Mouse (Mus musculus) embryonic facial prominence, embryonic 10.5 days (tissue): ENCODE results near the gene Grem2. TPM values are rescaled to one million over a fixed set of nuclear protein-coding genes. Genes with fewer than 3 reads are reported as not detected.
A peak's percentile ranks its signal among the peaks of the same experiment; 100 is the strongest.

Experiments
- DNase-seq: peaks from one replicate; pipeline ENCODE4 v3.0.0-alpha.2; 2017; ENCODE audit warnings: low spot score
- H3K27ac ChIP-seq: fragments of 300-500 bp; sonication (generic); replicated peaks from 2 replicates; pipeline ENCODE4 v1.5.1; 2016; ENCODE audit warnings: mild to moderate bottlenecking
- H3K27me3 ChIP-seq: fragments of 300-500 bp; sonication (generic); replicated peaks from 2 replicates; pipeline ENCODE4 v1.6.1; 2016; ENCODE audit warnings: low read depth, mild to moderate bottlenecking; ENCODE audit not compliant: poor library complexity, severe bottlenecking
- H3K36me3 ChIP-seq: fragments of 300-500 bp; sonication (generic); replicated peaks from 2 replicates; pipeline ENCODE4 v1.6.1; 2016; ENCODE audit warnings: mild to moderate bottlenecking, moderate library complexity
- H3K4me1 ChIP-seq: fragments of 300-500 bp; sonication (generic); 2 replicates; pipeline ENCODE4 v1.6.1; 2016
- H3K4me3 ChIP-seq: fragments of 300-500 bp; sonication (generic); 2 replicates; pipeline ENCODE4 v1.5.1; 2016; ENCODE audit warnings: mild to moderate bottlenecking, moderate library complexity
- H3K9me3 ChIP-seq: fragments of 300-500 bp; sonication (generic); 2 replicates; pipeline ENCODE4 v1.6.1; 2016; ENCODE audit warnings: mild to moderate bottlenecking
- WGBS: fragments of 180-500 bp; shearing (Covaris S2); methylation state at CpG from one replicate; pipeline ENCODE4 v1.1.7; 2016; 5-methylcytosine and 5-hydroxymethylcytosine counted together
- polyA plus RNA-seq: library from polyadenylated mRNA; unstranded; fragments of >200 nt; fragmentation: Nextera tagmentation; extraction: Ambion mirVana; gene quantifications from 2 replicates; pipeline ENCODE4 v1.2.1, GENCODE M21; 2016

Grem2 gene
- polyA plus RNA-seq = 0.52 and 0.74 TPM in 2 replicates

GRCm38 (mm10) chr1:174921298-174921955, at the start of gene Grem2:
TSS of gene Grem2 (minus strand) at chr1:174921819.
- Histone ChIP-seq H3K4me3 (peak within 1 kb of the TSS; percentile 59), H3K4me1 (peaks cover 6% of the 10 kb centered on the region; the same call in 1 of the 2 replicates), H3K27ac (no peak within 1 kb of the TSS; the same call in 1 of the 2 replicates), H3K27me3 (peaks cover 20% of the 10 kb centered on the region), H3K36me3 (no peaks in the 10 kb centered on the region), H3K9me3 (no peaks in the 10 kb centered on the region)
- peak; percentile 76 for DNase-seq
- 7% methylated on average over 30 of the region's 30 CpGs for WGBS

DNA sequence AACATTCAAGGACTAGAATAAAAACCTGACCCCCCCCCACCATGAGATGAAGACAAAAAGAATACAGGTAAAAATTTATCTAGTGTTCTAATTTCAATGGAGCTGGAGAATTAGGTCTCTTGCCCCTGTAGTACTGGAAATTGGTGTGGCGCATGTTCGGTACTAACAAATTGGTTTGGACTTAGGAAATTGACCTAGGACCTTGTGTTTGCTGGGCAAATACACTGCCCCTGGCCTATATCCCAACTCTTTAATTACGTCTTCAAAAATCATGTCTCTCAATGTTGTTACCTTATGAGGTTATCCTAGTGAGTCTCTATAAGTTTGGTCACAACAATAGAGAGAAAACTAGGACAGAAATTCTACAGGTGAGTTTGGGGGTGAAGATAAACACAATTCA, 38.2 kb upstream of the Grem2 start:
- Histone ChIP-seq H3K4me1 (no peaks in the 10 kb centered on the region), H3K9me3 (no peaks in the 10 kb centered on the region), H3K36me3 (no peaks in the 10 kb centered on the region), H3K27me3 (no peaks in the 10 kb centered on the region), H3K4me3 (no peak overlapping the region), H3K27ac (no peak overlapping the region)
- no peak for DNase-seq
- 96% methylated on average over 3 of the region's 3 CpGs for WGBS

GRCm38 (mm10) chr1:174931003-174931619, 9.5 kb upstream of the Grem2 start:
- no peaks in the 10 kb centered on the region for H3K9me3 ChIP-seq
- no peak overlapping the region for H3K4me3 ChIP-seq
- WGBS = 65% methylated on average over 3 of the region's 3 CpGs
- DNase-seq = no peak
- H3K27me3 ChIP-seq = no peaks in the 10 kb centered on the region
- no peaks in the 10 kb centered on the region for H3K36me3 ChIP-seq
- H3K4me1 ChIP-seq = no peaks in the 10 kb centered on the region
- H3K27ac ChIP-seq = no peak overlapping the region

- H3K27me3 ChIP-seq = no peaks in the 10 kb centered on the region
- H3K36me3 ChIP-seq = no peaks in the 10 kb centered on the region
- no peaks in the 10 kb centered on the region for H3K9me3 ChIP-seq
- H3K4me3 ChIP-seq = no peak overlapping the region
- H3K4me1 ChIP-seq = no peaks in the 10 kb centered on the region
- H3K27ac ChIP-seq = no peak overlapping the region
- DNase-seq = no peak
- WGBS = 92% methylated on average over 7 of the region's 7 CpGs
Observed at GRCm38 (mm10) chr1:174929459-174930181, 8.0 kb upstream of the Grem2 start.

GRCm38 (mm10) chr1:174918949-174919348, 2.7 kb downstream of the Grem2 start:
- Histone ChIP-seq H3K36me3 (no peaks in the 10 kb centered on the region), H3K27me3 (peaks cover 20% of the 10 kb centered on the region), H3K4me1 (peaks cover 6% of the 10 kb centered on the region; the same call in 1 of the 2 replicates), H3K4me3 (no peak overlapping the region), H3K27ac (no peak overlapping the region), H3K9me3 (no peaks in the 10 kb centered on the region)
- no peak for DNase-seq
- WGBS = 91% methylated on average over 4 of the region's 4 CpGs

GRCm38 (mm10) chr1:174918236-174918870, 3.3 kb downstream of the Grem2 start:
- DNase-seq = no peak
- Histone ChIP-seq H3K36me3 (no peaks in the 10 kb centered on the region), H3K27me3 (peaks cover 20% of the 10 kb centered on the region), H3K9me3 (no peaks in the 10 kb centered on the region), H3K4me1 (peaks cover 6% of the 10 kb centered on the region; the same call in 1 of the 2 replicates), H3K27ac (no peak overlapping the region), H3K4me3 (no peak overlapping the region)
- 88% methylated on average over 5 of the region's 5 CpGs for WGBS

- Histone ChIP-seq H3K4me1 (no peaks in the 10 kb centered on the region), H3K9me3 (no peaks in the 10 kb centered on the region)
- WGBS = 88% methylated on average over 3 of the region's 3 CpGs
Observed at GRCm38 (mm10) chr1:174909834-174910233, 11.8 kb downstream of the Grem2 start.

GRCm38 (mm10) chr1:174908232-174908631, 13.4 kb downstream of the Grem2 start:
- Histone ChIP-seq H3K36me3 (no peaks in the 10 kb centered on the region), H3K4me1 (no peaks in the 10 kb centered on the region), H3K9me3 (no peaks in the 10 kb centered on the region), H3K4me3 (no peak overlapping the region), H3K27ac (no peak overlapping the region), H3K27me3 (no peaks in the 10 kb centered on the region)
- DNase-seq = no peak
- WGBS = 87% methylated on average over 5 of the region's 5 CpGs

More at GRCm38 (mm10) chr1:174909834-174910233, 11.8 kb downstream of the Grem2 start:
- no peak overlapping the region for H3K27ac ChIP-seq
- H3K36me3 ChIP-seq = no peaks in the 10 kb centered on the region
- H3K27me3 ChIP-seq = no peaks in the 10 kb centered on the region
- H3K4me3 ChIP-seq = no peak overlapping the region
- DNase-seq = no peak

- 76% methylated on average over 5 of the region's 5 CpGs for WGBS
- H3K36me3 ChIP-seq = no peaks in the 10 kb centered on the region
- 0 out of 2 replicates have a peak, but pooled peaks cover 3% of the 10 kb centered on the region for H3K4me1 ChIP-seq
- H3K4me3 ChIP-seq = no peak overlapping the region
- no peaks in the 10 kb centered on the region for H3K27me3 ChIP-seq
- no peak overlapping the region for H3K27ac ChIP-seq
- H3K9me3 ChIP-seq = no peaks in the 10 kb centered on the region
- no peak for DNase-seq
Observed at GRCm38 (mm10) chr1:174907637-174908036, 14.0 kb downstream of the Grem2 start.

GRCm38 (mm10) chr1:174902755-174903154, 18.9 kb downstream of the Grem2 start:
- no peak for DNase-seq
- WGBS = 45% methylated on average over 1 of the region's 1 CpGs
- H3K27ac ChIP-seq = no peak overlapping the region
- no peak overlapping the region for H3K4me3 ChIP-seq
- H3K36me3 ChIP-seq = no peaks in the 10 kb centered on the region
- 0 out of 2 replicates have a peak, but pooled peaks cover 4% of the 10 kb centered on the region for H3K4me1 ChIP-seq
- no peaks in the 10 kb centered on the region for H3K27me3 ChIP-seq
- H3K9me3 ChIP-seq = no peaks in the 10 kb centered on the region

- WGBS = 86% methylated on average over 7 of the region's 7 CpGs
Observed at GRCm38 (mm10) chr1:174892471-174892870, 29.1 kb downstream of the Grem2 start.

DNA sequence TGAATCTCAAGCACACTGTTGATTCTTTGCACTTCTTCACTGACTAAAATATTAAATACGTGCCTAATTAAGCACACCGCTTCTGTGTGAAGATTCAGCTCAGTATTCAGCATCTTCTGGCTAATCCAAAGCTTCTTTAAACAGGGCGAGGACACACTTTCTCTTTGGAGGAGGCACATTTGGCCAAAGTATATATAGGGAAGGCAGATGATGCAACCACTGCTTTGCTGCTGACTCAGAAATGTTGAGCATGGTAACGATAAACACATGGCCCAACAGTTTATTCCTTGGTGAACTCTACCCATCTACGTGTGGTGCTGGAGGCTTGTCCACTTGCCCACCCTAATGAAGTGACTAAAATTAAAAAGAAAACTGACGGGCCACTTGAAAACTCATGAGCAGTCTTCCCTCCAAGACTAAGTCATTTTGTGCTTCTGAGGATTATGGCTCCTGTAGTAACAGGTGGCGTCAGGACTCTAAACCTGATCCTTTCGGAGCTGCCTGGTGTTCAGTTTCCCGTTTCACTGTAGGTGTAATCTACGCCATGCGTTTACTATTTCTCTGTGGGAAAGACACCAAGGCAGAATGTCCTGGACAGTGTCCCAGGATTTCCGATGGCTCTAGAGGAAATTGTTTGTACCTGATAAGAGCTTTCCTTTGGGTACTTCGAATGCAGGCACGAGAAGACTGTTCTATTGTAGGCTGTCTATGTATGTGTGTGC, 32.8 kb downstream of the Grem2 start:
- DNase-seq = no peak
- Histone ChIP-seq H3K27ac (no peak overlapping the region), H3K9me3 (no peaks in the 10 kb centered on the region), H3K4me1 (no peaks in the 10 kb centered on the region), H3K36me3 (no peaks in the 10 kb centered on the region), H3K4me3 (no peak overlapping the region), H3K27me3 (no peaks in the 10 kb centered on the region)
- 83% methylated on average over 14 of the region's 14 CpGs for WGBS

More at GRCm38 (mm10) chr1:174892471-174892870, 29.1 kb downstream of the Grem2 start:
- H3K4me1 ChIP-seq = no peaks in the 10 kb centered on the region
- no peak overlapping the region for H3K4me3 ChIP-seq
- H3K36me3 ChIP-seq = no peaks in the 10 kb centered on the region
- no peaks in the 10 kb centered on the region for H3K27me3 ChIP-seq
- H3K27ac ChIP-seq = no peak overlapping the region
- no peaks in the 10 kb centered on the region for H3K9me3 ChIP-seq
- no peak for DNase-seq
